Mouse (Mus musculus) layer of hippocampus, postnatal 36 days (tissue): ENCODE results near the gene Peak1. TPM values are rescaled to one million over a fixed set of nuclear protein-coding genes. Genes with fewer than 3 reads are reported as not detected.
A peak's percentile ranks its signal among the peaks of the same experiment; 100 is the strongest.

Experiments
- DNase-seq, 2 experiments: peaks; one replicate each; pipeline ENCODE4 v3.0.0; 2022
- microRNA-seq, 2 experiments: library from miRNA; unstranded; fragments of <30 nt; microRNA quantifications; one replicate each; pipeline ENCODE4 v1.2.0; 2021
- total RNA-seq, 2 experiments: library from RNA; stranded (reverse); gene quantifications; 2 replicates each; pipeline ENCODE4 v1.2.3; 2021

Gene Peak1
- total RNA-seq, 2 experiments from 2014 or later: 54.3 to 55.6 TPM

DNA sequence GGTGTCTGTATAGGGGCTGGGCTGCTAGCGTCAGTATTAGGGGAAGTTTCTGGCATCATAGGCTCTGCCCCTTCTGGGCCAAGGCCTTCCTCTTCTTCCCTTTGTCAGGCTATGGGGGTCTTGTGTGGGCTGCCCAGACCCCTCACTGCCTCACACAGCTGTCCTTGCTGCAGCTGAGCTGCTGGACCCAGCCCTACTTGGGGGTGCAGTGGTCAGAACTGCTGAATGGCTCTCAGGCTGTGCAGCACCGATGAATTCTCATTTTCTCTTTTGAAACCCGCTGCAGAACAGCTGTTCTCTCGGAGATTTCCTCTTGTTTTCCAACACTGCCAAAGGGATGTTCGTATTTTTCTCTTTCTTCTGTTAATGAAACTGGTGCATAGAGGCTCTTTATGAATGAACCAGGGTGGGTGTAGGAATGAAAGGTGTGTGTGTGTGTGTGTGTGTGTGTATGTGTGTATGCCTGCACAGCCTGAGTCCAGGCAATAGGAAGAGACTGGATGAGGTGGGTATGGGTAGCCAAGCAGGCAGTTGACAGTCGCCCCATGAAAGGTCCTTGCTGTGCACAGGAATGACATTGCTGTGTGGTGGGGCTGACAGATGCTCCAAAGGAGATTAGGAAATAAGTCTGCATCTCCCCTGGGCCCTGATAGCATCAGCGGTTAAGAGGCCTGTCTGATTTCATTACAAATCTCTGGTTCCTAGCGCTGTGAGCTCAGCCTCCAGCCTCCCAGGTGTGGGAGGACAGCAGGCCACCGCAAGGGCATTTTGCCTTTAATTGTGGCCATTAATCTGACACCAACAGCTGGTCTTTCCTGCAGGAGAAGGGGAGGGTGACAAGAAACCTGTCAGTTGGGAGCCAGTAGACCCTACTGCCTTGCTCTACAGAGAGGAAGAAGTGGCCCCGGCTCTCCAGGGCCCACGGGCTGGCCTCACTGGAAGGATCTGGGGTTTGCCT lies 226.1 kb downstream of the Peak1 start:
- DNase-seq: no peak

- DNase-seq: no peak
These were observed 237.6 kb downstream of the Peak1 start for GRCm38 (mm10) chr9:56180118-56180781.

GRCm38 (mm10) chr9:56179416-56180117 lies 238.3 kb downstream of the Peak1 start:
- no peak for DNase-seq

GRCm38 (mm10) chr9:56177354-56177753 lies 240.5 kb downstream of the Peak1 start:
- no peak for DNase-seq

- no peak for DNase-seq
These were observed 242.6 kb downstream of the Peak1 start for GRCm38 (mm10) chr9:56175316-56175715.

GRCm38 (mm10) chr9:56167690-56168089 lies 250.2 kb downstream of the Peak1 start:
- no peak for DNase-seq

DNA sequence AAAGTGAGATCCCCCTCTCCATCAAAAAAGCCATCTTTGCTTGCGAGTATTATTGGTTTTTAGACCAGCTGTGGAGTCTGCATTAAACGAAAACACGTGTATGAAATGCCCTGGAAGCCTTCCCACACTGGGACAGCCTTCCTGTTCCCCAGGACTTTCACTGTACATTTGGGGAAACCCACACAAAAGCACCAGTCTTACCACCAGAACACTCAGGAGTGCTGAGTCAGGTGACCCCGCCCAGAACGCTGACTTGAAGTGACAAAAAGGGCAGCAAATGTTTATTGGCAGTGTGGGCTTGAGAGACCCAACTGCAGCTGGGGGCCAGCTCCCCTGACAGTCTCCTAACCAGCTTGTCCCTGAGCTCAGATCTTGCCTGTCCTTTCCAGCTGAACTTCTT lies 251.7 kb downstream of the Peak1 start:
- no peak for DNase-seq

GRCm38 (mm10) chr9:56165377-56165776 lies 252.5 kb downstream of the Peak1 start, which contains the start of gene Tspan3:
Gene Tspan3 (minus strand): TSS chr9:56165477.
- no peak for DNase-seq

GRCm38 (mm10) chr9:56160341-56161141 lies 257.3 kb downstream of the Peak1 start:
- peak; percentile 93 for DNase-seq

DNA sequence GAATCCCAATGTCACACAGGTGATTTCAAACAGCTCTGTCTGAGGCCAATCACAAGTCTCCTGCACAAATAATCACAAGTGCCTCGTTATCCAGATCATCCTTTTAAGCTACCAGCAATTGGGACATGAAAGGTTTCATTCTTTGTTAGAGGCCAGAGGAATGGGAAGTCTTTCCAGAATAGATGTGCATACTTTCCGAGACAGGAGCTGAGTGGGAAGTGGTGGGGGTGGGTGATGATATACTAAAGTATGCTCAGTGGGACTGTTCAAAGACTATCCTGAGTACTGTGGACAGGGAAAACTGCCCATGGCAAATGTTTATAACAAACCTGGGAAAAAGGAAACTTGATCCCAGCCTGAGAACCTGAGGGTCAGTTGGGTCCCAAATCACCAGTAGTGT lies 258.4 kb downstream of the Peak1 start:
- no peak for DNase-seq

DNA sequence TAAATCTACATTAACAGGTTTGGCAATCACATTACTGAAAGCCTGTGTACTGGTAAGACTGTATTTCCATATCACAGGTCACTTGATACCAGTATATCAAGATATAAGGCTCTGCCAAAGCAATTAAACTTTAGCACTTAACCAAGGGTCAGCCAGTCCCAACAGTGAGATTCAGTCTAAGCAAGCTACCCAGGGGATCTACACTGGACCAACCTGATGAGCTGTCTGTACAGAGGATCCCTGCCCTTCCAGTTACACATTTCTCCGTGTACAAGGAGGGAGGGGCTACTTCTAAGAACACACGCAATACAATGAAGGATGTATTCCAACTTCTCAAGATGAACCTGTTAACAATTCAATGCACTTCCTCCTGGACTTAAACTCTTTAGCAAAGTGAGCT lies 259.8 kb downstream of the Peak1 start:
- no peak for DNase-seq

GRCm38 (mm10) chr9:56154572-56154971 lies 263.3 kb downstream of the Peak1 start:
- no peak for DNase-seq

- no peak for DNase-seq
These were observed 265.3 kb downstream of the Peak1 start for GRCm38 (mm10) chr9:56152482-56153007.

DNA sequence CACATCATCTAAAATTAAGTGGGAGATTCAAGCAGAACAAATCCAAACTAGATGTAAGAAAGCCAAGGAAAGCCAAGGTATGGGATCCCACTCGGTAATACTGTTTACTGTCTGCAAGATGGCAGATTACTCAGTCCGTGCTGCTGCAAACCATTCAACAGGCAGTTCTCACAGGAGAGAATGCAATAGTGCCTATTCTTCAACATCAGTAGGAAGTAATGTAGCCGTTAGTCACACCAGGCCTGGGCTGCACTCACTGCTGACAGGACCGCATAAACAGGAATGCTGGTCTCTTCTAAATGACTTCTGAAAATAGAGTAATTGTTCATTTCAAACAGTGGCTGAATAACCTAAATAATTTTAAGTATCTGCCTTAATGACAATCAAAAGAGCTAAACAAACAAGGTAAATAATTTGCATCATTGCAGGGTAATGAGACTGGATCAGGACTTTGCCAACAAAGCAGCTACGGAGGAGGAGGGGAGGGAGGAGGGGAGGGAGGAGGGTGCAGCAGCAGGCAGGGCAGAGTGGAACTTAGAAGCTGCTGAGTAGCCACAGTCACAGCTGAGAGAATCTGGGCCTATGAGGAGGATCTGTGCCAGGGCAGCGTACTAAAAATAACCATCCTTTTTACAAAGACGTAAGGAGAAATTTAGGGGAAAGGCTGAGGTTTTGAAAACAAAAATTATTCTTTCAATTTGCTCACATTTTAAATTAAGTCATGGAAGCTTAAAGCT lies 266.0 kb downstream of the Peak1 start:
- DNase-seq: no peak

Small RNA genes within 50 kb of the gene (microRNA-seq; reads per million reads assigned to microRNA genes)
- 6.0 to 6.8 reads per million in 2 experiments for gene Gm24270

Other genes starting within 250 kb of the Peak1 start
- 10 to 100 TPM; 77.3 to 80.8 TPM for gene Hmg20a, start 542 bp upstream of the Peak1 start, total RNA-seq